Mouse (Mus musculus) ES-Bruce4 (cell line): ENCODE measurements around the gene Arid1a.

Experiments used
- CTCF ChIP-seq: IDR thresholded peaks from one replicate; pipeline ENCODE4 v1.8.1; 2011; ENCODE audit warnings: low read depth, low read length
- EP300 ChIP-seq: IDR thresholded peaks from 2 replicates; pipeline ENCODE4 v1.6.1; 2011; ENCODE audit warnings: low read depth, low read length; ENCODE audit not compliant: insufficient read depth
- POLR2A ChIP-seq: IDR thresholded peaks from one replicate; pipeline ENCODE4 v1.8.1; 2011; ENCODE audit warnings: low read length; ENCODE audit not compliant: insufficient read depth

GRCm38 (mm10) chr4:133679629-133680028, 76.9 kb downstream of the Arid1a start:
- TF ChIP-seq EP300: no peak
- no peak for TF ChIP-seq CTCF
- TF ChIP-seq POLR2A: no peak
